Mouse (Mus musculus) midbrain, embryonic 16.5 days (tissue): Measurements from ENCODE around the gene Zfp58. TPM values are rescaled to one million over a fixed set of nuclear protein-coding genes. Genes with fewer than 3 reads are reported as not detected.
"Not testable (repeated sequence)": the region's sequence is repeated elsewhere in the genome, so short reads cannot be mapped to it uniquely, and the experiment has no call there.

Experiments used
- ATAC-seq: fragments of 200-750 bp; cut with Nextera tagmentation; 2 replicates; pipeline ENCODE4 v1.8.0; 2017; ENCODE audit warnings: moderate TSS enrichment
- H3K27ac ChIP-seq: fragments of 300-500 bp; sonication (generic); 2 replicates; pipeline ENCODE4 v1.5.1; 2014; ENCODE audit warnings: mild to moderate bottlenecking, low read length, mixed read lengths
- H3K27me3 ChIP-seq: fragments of 300-500 bp; sonication (generic); 2 replicates; pipeline ENCODE4 v1.6.1; 2014; ENCODE audit warnings: low read depth, low read length, mixed read lengths; ENCODE audit not compliant: control insufficient read depth, insufficient read depth
- H3K36me3 ChIP-seq: fragments of 300-500 bp; sonication (generic); 2 replicates; pipeline ENCODE4 v1.6.1; 2014; ENCODE audit warnings: mild to moderate bottlenecking, low read length, moderate library complexity, mixed read lengths; ENCODE audit not compliant: control insufficient read depth, insufficient read depth
- H3K4me1 ChIP-seq: fragments of 300-500 bp; sonication (generic); 2 replicates; pipeline ENCODE4 v1.6.1; 2014; ENCODE audit warnings: mild to moderate bottlenecking, low read length, mixed read lengths; ENCODE audit not compliant: control insufficient read depth, insufficient read depth
- H3K4me2 ChIP-seq: fragments of 300-500 bp; sonication (generic); 2 replicates; pipeline ENCODE4 v1.6.1; 2014; ENCODE audit warnings: mild to moderate bottlenecking, low read length, mixed read lengths
- H3K4me3 ChIP-seq: fragments of 300-500 bp; sonication (generic); 2 replicates; pipeline ENCODE4 v1.5.1; 2014; ENCODE audit warnings: low read depth, mild to moderate bottlenecking, low read length, moderate library complexity, mixed read lengths
- H3K9ac ChIP-seq: fragments of 300-500 bp; sonication (generic); 2 replicates; pipeline ENCODE4 v1.6.1; 2014; ENCODE audit warnings: low read depth, low read length, mixed read lengths
- H3K9me3 ChIP-seq: fragments of 300-500 bp; sonication (generic); replicated peaks from 2 replicates; pipeline ENCODE4 v1.6.1; 2014; ENCODE audit warnings: mild to moderate bottlenecking, low read length, mixed read lengths; ENCODE audit not compliant: control insufficient read depth, poor library complexity, severe bottlenecking
- WGBS: fragments of 180-500 bp; shearing (Covaris S2); extraction: QIAGEN DNeasy Blood & Tissue Kit; methylation state at CpG from one replicate; pipeline ENCODE4 v1.1.7; 2014; 5-methylcytosine and 5-hydroxymethylcytosine counted together
- polyA plus RNA-seq: library from polyadenylated mRNA; unstranded; fragments of >200 nt; fragmentation: Nextera tagmentation; extraction: Ambion mirVana; gene quantifications from 2 replicates; pipeline ENCODE4 v1.2.1, GENCODE M21; 2015

Zfp58 gene
- polyA plus RNA-seq, 1 experiment from 2014 or later: 11.4 TPM

DNA sequence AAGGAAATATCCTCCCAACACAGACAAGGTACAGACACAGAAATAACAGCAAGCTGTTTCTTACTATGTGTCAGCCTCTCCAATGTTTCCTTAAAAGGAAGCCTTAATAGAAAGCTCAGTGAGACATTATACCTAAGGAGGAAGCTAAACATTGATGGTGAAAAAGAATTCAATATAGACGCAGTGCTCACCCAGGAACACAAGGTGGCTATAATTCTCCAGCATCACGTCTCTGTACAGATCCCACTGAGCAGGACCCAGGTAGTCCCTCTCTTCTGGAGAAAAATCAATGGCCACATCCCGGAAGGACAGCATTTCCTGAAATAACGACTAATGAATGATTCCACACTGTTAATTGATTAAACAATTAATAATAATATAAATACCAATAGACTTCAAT lies 18.8 kb downstream of the Zfp58 start:
- Histone ChIP-seq H3K36me3 (no peaks in the 10 kb centered on the region), H3K9me3 (no peaks in the 10 kb centered on the region), H3K4me3 (no peak overlapping the region), H3K27me3 (no peaks in the 10 kb centered on the region), H3K9ac (no peak overlapping the region), H3K4me1 (peaks cover 5% of the 10 kb centered on the region; the same call in 1 of the 2 replicates), H3K27ac (no peak overlapping the region), H3K4me2 (no peak overlapping the region)
- no peak for ATAC-seq
- WGBS: 65% methylated on average over 4 of the region's 4 CpGs

DNA sequence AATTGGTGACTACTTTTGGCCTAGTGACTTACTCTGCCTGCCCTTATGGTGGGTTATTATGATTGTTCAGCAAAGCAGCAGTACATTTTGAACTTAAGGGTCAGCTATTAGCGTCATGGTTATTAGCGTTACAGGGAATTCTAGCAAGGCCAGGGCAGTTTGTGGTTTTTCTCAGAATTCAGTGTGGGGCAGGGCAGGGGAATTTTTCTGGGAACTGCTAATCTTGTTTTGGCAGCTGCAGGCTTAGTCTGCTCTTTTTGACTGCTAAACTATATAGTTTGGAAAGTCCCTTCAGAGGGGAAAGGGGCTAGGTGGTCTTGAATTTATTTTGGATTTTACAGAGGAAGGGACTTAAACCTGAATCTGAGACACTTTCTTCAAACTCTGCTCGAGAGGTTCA lies 31.1 kb downstream of the Zfp58 start:
- H3K4me2 ChIP-seq: no peak overlapping the region
- peaks cover 25% of the 10 kb centered on the region for H3K36me3 ChIP-seq
- H3K9me3 ChIP-seq: no peaks in the 10 kb centered on the region; the same call in 1 of the 2 replicates
- ATAC-seq: no peak
- H3K4me3 ChIP-seq: no peak overlapping the region
- no peaks in the 10 kb centered on the region for H3K27me3 ChIP-seq
- 92% methylated on average over 3 of the region's 3 CpGs for WGBS
- no peak overlapping the region for H3K9ac ChIP-seq
- H3K4me1 ChIP-seq: no peaks in the 10 kb centered on the region
- H3K27ac ChIP-seq: no peak overlapping the region

- H3K9me3 ChIP-seq, ATAC-seq, H3K9ac ChIP-seq, H3K27me3 ChIP-seq, H3K4me3 ChIP-seq, H3K4me1 ChIP-seq, H3K27ac ChIP-seq, H3K4me2 ChIP-seq, H3K36me3 ChIP-seq: not testable (repeated sequence)
- 82% methylated on average over 2 of the region's 5 CpGs for WGBS
Observed at GRCm38 (mm10) chr13:67463506-67464185, 36.7 kb downstream of the Zfp58 start.

DNA sequence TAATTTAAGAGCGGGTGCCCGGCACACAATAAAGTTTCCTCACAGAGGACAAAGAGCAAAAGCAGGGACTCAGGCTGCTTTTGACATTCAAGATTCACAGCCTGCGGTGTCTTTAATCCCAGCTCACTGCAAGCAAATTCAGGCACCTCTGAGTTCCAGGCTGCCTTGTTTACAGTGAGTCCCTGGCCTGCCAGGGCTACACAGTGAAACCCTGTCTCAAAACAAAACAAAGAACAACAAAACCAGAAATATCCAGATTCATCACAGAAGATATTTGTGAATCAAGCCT lies 48.4 kb downstream of the Zfp58 start:
- 0 out of 2 replicates have a peak overlapping the region, but pooled peaks have one; percentile 2 for H3K27ac ChIP-seq
- peaks cover 9% of the 10 kb centered on the region for H3K4me1 ChIP-seq
- H3K9me3 ChIP-seq: no peaks in the 10 kb centered on the region
- peak overlapping the region; percentile 54 for H3K9ac ChIP-seq
- WGBS: 0% methylated on average over 3 of the region's 3 CpGs
- peak overlapping the region; percentile 62 for H3K4me2 ChIP-seq
- peak; percentile 67 for ATAC-seq
- peaks cover 2% of the 10 kb centered on the region for H3K36me3 ChIP-seq
- no peaks in the 10 kb centered on the region for H3K27me3 ChIP-seq
- H3K4me3 ChIP-seq: peak overlapping the region; percentile 51

DNA sequence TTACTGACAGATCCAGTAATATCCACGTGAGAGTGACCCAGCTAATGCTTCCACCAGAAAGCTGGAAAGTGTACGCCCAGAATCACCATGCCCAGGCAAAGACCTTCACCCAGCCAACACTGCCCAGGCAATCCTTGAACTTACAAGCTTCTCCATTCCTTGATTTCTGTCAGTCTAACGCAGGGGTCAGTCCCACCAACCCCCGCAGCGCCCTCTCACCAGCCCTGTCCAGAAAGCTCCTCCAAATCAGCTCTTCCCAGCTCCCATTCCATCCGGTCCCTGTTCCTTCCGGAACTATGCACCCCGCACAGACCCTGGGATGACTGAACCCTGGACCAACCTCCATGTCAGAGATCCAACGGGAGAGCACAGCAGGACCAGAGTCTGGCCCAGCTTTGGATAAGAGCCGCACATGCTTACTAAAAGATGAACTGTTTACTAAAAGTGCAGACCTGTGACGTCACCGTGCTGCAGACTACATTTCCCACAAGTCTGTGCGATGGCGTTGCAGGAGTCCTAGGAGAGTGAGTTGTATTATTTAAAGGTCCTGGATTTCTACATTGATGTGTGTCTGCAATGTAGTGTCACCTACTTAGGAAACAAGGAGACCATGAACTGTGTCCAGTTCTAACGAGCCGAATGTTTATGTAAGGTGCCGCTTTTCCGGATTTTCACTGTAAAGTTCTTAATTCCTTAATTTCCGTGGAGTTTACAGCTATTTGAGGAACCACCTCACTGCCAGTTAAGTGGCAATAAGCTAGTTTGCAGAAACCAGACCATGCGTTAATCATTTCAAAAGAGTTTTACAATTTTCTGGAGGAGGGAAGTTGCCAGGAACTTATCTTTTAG lies 49.0 kb downstream of the Zfp58 start, which contains the start of gene Zfp874a:
Gene Zfp874a, minus strand, starts transcription at position 453 of the 849 bp plus-strand sequence.
- H3K9ac ChIP-seq: peak within 1 kb of the TSS; percentile 54
- peak; percentile 98 for ATAC-seq

More for the DNA sequence above, 49.0 kb downstream of the Zfp58 start, which contains the start of gene Zfp874a:
- H3K4me1 ChIP-seq: peaks cover 9% of the 10 kb centered on the region
- H3K36me3 ChIP-seq: peaks cover 8% of the 10 kb centered on the region
- no peaks in the 10 kb centered on the region for H3K27me3 ChIP-seq
- 0 out of 2 replicates have a peak within 1 kb of the TSS, but pooled peaks have one; percentile 2 for H3K27ac ChIP-seq
- peak within 1 kb of the TSS; percentile 51 for H3K4me3 ChIP-seq
- WGBS: 1% methylated on average over 20 of the region's 20 CpGs
- H3K9me3 ChIP-seq: 0 out of 2 replicates have a peak, but pooled peaks cover under 1% of the 10 kb centered on the region
- H3K4me2 ChIP-seq: peak within 1 kb of the TSS; percentile 62

Other genes starting within 250 kb of the Zfp58 start
- 5.8 and 6.9 TPM in 2 replicates for gene Zfp458, start 222.1 kb downstream of the Zfp58 start, polyA plus RNA-seq
- gene Zfp457, start 194.1 kb downstream of the Zfp58 start, polyA plus RNA-seq: 0.97 and 1.2 TPM in 2 replicates
- 1.6 and 1.9 TPM in 2 replicates for gene Zfp595, start 168.0 kb downstream of the Zfp58 start, polyA plus RNA-seq
- gene Gm28044, start 140.0 kb downstream of the Zfp58 start, polyA plus RNA-seq: not detected in 2 replicates
- gene Zfp953, start 139.9 kb downstream of the Zfp58 start, polyA plus RNA-seq: 0.57 and 0.65 TPM in 2 replicates
- gene Gm28041, start 124.8 kb downstream of the Zfp58 start, polyA plus RNA-seq: 0.31 TPM in 1 of 2 replicates, not detected in the other
- gene Zfp456, start 124.7 kb downstream of the Zfp58 start, polyA plus RNA-seq: 0.58 and 0.67 TPM in 2 replicates
- 3.8 and 4.0 TPM in 2 replicates for gene Zfp429, start 100.7 kb downstream of the Zfp58 start, polyA plus RNA-seq
- gene Zfp459, start 79.1 kb downstream of the Zfp58 start, polyA plus RNA-seq: 0.77 and 1.7 TPM in 2 replicates
- gene Zfp874a, start 48.9 kb downstream of the Zfp58 start, polyA plus RNA-seq: 6.5 TPM in 2 replicates
- 3.0 and 3.1 TPM in 2 replicates for gene Zfp874b, start 16.3 kb downstream of the Zfp58 start, polyA plus RNA-seq
- 0.40 and 0.50 TPM in 2 replicates for gene Gm26965, start 25.6 kb upstream of the Zfp58 start, polyA plus RNA-seq
- 35.8 and 38.0 TPM in 2 replicates for gene Zfp87, start 25.6 kb upstream of the Zfp58 start, polyA plus RNA-seq
- gene Zfp748, start 53.3 kb upstream of the Zfp58 start, polyA plus RNA-seq: 16.0 and 16.3 TPM in 2 replicates
- 5.5 and 5.8 TPM in 2 replicates for gene Zfp729b, start 109.2 kb upstream of the Zfp58 start, polyA plus RNA-seq
- 0.50 TPM in 1 of 2 replicates, not detected in the other for gene Gm49345, start 137.2 kb upstream of the Zfp58 start, polyA plus RNA-seq
- gene Zfp729a, start 137.2 kb upstream of the Zfp58 start, polyA plus RNA-seq: 2.9 TPM in 2 replicates
- 14.1 and 16.8 TPM in 2 replicates for gene Zfp738, start 186.5 kb upstream of the Zfp58 start, polyA plus RNA-seq
- gene Zfp65, start 228.6 kb upstream of the Zfp58 start, polyA plus RNA-seq: 9.2 and 9.3 TPM in 2 replicates